Mouse (Mus musculus): Measurements from ENCODE around the gene Cntn4.

Cntn4 gene

DNA sequence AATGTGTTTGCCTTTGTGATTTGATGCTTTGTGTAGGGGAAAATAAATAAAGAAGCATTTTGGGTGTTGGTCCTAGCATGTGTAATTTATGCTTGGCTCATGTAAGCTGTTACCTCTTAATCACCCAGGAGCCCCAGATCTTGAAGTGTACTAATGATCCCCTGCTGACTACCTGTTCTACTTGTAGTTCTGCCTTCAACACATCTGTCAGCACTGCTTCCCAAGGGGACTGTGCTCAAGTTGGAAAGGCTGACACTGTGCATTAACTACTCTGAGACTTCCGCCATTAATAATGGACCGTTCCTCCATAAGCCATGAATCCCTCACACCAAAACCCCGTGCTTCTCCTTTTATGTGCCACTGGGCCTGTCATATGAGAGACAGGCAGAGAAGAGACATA lies 778.2 kb downstream of the Cntn4 start:
- no peak for DNase-seq (ENCODE audit: low read depth in 2 of 2, low spot score in 2 of 2)

DNA sequence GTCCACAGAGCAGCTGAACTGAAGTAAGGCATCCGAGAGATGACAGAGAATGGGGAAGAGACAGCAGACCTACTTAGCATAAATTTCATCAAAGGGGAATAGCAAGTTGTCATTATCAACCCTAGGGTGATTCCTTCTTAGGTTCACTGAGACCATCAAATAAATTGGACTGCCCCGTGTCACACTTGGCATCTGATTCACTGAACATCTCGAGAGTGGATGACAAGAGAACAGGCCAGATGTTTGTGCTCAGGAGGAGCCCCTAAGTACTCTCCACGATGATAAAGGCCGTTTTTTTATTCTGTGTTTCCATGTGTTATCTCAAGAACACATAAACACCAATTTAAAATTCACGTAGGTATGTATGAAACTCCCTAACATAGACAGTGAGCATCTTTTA lies 780.7 kb downstream of the Cntn4 start:
- no peak for DNase-seq (ENCODE audit: low read depth in 2 of 2, low spot score in 2 of 2)

DNA sequence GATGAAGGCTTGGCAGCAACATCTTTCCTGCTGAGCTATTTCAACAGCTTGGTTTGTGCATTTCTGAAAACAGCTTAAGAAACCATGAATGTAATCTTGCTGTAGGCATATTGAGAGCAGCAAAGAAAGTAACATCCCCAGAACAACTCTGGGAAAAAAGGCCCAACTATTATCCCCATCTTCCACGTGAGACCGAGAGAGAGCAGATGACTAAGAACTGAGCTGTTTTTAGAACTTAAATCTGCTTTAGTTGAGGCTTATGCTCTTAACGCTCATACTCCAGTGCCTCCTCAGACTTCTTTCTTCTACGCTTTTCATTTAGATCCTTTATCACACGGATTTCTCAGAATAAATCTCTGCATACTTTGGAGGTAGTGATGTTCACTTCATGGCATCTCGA lies 784.9 kb downstream of the Cntn4 start:
- DNase-seq (ENCODE audit: low read depth in 2 of 2, low spot score in 2 of 2): no peak

GRCm38 (mm10) chr6:106463857-106464256 lies 786.4 kb downstream of the Cntn4 start:
- DNase-seq (ENCODE audit: low read depth in 2 of 2, low spot score in 2 of 2): no peak

DNA sequence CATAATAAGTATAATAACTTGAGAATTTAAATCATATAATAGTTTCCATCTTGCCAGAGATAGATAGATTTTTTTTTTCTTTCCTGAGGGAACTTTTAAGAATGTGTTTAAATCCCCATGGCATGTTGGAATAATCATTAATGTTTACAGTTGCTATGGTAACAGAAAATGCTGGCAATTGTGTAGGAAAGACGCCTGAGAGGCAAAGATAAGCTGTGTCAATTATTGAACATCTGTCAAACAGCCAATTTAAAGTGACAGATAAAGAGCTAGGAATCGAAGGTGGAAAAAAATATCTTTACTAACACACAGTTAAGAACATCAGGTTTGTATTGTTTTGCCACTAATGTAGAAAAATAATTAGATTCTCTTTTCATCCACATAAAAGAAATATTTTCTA lies 788.3 kb downstream of the Cntn4 start:
- no peak for DNase-seq (ENCODE audit: low read depth in 2 of 2, low spot score in 2 of 2)

- DNase-seq (ENCODE audit: low read depth in 2 of 2, low spot score in 2 of 2): no peak
Observed at GRCm38 (mm10) chr6:106466267-106467029, 789.0 kb downstream of the Cntn4 start.

GRCm38 (mm10) chr6:106471840-106472608 lies 794.6 kb downstream of the Cntn4 start:
- DNase-seq (ENCODE audit: low read depth in 2 of 2, low spot score in 2 of 2): no peak

DNA sequence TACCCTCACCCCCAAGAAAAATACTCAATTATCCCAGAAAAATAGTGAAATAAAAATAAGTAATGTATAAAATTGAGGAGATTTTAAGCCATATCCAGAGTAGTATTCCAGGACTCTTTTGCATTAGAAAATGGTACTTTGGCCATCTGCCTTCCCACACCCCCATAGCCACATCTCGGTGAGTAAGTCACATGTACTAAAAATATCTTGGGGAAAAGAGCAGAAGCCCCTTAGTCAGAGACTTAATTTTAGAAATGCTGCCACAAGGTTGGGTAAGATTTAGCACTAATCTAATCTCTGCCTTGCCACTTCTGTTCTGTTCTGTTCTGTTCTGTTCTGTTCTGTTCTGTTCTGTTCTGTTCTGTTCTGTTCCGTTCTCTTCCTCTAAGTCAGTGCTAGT lies 796.4 kb downstream of the Cntn4 start:
- no peak for DNase-seq (ENCODE audit: low read depth in 2 of 2, low spot score in 2 of 2)

DNA sequence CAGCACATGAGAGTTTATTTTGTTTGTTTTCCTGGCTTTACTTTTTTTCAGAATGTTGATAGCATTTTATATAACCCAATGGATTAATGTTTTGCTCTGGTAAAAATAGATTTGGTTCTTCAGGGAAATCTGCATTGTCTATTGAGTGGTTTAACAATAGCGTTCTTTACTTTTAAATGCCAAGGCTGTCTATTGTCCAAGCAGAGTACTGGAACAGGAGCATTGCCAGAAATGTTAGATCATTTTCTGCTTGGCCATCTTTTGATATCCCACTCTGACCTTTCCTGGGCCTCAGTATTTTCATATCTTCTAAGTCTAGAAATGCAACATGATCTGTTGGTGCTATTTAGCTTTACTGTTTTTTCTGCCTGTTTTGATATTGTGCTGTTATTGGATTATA lies 804.1 kb downstream of the Cntn4 start:
- DNase-seq (ENCODE audit: low read depth in 2 of 2, low spot score in 2 of 2): no peak

- no peak for DNase-seq (ENCODE audit: low read depth in 2 of 2, low spot score in 2 of 2)
Observed at GRCm38 (mm10) chr6:106496303-106496702, 818.8 kb downstream of the Cntn4 start.

DNA sequence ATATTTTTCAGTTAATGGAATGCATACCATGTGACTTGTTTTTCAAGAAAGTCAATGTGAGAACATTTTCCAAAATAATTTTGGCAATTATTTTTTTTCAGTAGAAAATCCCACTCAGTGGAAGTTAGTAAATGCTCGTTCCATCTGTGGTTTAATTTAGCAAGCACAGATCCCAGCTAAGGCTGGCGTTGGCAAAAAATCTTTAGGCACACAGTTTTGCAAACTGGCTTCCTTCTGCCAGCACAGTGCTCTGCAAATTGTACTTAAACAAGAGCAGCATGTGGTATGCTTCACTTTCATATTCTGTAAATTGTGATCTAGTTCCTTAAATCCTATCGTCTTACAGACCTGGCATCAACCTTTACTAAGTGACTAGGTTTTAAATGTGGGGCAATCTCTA lies 821.7 kb downstream of the Cntn4 start:
- DNase-seq (ENCODE audit: low read depth in 2 of 2, low spot score in 2 of 2): no peak

DNA sequence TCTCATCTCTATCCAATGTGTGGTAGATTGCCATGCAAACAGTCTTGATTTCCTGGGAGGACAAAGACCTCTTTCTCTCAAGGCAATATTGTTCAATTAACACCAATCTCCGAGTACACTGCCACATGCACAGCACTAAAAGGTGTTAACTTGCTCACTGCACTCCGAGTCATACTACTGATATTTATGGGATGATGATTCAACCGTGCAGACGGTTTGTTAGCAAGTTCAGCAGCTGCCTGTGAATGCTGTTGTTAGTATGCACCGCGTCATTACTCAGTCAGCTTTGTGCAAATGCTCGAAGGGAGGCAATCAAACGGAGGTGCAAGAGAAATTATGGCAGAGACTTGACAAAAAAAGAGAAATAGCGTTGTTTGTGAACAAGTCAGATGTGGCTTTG lies 826.5 kb downstream of the Cntn4 start:
- DNase-seq (ENCODE audit: low read depth in 2 of 2, low spot score in 2 of 2): no peak

- DNase-seq (ENCODE audit: low read depth in 2 of 2, low spot score in 2 of 2): no peak
Observed at GRCm38 (mm10) chr6:106520367-106520766, 842.9 kb downstream of the Cntn4 start.

DNA sequence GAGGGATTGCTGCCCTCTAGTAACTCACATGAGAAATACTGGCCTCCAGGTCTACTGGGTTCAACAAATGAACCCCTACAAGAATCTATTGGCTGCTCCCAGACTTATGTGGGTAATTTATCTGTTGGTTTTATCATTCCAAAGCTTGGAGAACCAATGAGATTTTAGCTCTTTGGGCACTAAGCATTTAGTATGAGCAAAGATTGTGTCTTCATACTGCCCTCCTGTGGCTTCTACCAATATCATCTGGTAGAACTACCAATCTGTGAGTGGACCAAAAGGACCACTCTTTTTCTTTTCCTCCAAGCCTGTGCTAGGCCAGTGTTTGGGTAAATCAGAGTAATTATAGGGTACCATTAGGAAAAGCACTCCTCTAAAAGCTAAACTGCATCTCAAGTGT lies 866.0 kb downstream of the Cntn4 start:
- DNase-seq (ENCODE audit: low read depth in 2 of 2, low spot score in 2 of 2): no peak

DNA sequence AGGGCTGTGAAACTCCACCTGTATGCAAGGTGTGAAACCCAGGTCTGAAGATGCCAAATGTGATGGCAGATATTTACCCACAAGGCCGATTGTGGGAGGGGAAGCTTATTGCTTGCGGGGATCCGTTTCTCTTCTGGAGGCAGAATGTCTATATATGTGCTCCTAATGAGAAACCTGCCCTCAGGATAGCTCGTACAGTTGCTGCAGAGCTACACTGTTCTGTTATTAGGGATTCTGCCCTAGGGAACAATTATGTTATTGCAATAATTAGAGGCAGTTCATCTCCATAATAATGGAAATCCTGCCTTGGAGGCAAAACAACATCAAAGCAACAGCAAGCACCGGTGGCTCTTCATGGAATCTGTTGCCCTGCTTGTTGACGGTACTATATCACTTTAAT lies 884.2 kb downstream of the Cntn4 start:
- DNase-seq (ENCODE audit: low read depth in 2 of 2, low spot score in 2 of 2): no peak

DNA sequence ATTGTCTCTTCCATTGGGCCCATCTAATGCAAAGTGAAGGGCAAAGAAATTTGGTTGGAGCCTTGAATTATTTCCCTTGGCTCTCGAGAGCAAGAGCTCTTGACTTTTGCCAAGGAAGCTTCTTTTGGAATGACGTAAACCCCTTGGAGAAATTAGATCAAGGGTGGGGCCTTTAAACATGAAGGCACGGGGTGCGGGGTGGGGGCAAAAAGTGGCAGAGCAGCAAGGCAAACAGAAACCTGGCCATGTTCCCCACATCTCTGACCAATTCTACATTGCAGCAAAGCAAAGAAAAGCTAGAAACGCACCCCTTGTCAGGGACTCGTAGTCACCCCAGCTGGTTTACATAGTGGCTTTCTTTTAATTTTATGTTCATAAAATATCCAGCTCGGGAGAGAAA lies 887.9 kb downstream of the Cntn4 start:
- no peak for DNase-seq (ENCODE audit: low read depth in 2 of 2, low spot score in 2 of 2)

DNA sequence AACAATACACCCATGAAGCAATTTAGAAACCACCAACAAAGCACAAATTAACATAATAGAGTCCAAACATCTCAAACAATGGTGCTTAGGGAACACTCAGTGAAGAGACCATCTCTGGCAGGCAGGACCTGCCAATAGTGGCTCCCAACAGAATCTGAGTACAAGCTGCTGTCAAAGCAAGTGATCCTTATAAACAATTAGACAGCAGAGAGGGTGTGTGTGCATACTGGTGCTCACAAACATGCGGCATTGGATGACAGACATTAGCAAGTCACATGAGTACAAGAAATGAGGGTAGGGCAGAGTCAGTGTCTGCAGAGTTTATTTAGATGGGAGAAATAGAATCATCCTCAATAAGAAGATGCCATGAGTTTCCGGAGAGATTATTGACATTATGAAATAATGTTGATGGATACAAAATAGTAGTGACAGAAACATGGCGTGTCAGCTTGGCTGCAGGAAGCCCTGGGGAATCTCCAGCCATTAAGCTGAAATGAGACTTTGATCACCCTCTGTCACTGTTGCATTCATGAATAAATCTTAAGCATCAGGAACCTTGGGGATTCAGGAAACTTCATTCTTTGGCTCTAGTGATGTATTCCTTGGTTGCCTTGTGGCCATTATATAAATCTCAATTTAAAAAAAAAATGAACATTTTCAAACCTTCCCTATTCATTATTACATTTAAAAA lies 888.5 kb downstream of the Cntn4 start:
- no peak for DNase-seq (ENCODE audit: low read depth in 2 of 2, low spot score in 2 of 2)

DNA sequence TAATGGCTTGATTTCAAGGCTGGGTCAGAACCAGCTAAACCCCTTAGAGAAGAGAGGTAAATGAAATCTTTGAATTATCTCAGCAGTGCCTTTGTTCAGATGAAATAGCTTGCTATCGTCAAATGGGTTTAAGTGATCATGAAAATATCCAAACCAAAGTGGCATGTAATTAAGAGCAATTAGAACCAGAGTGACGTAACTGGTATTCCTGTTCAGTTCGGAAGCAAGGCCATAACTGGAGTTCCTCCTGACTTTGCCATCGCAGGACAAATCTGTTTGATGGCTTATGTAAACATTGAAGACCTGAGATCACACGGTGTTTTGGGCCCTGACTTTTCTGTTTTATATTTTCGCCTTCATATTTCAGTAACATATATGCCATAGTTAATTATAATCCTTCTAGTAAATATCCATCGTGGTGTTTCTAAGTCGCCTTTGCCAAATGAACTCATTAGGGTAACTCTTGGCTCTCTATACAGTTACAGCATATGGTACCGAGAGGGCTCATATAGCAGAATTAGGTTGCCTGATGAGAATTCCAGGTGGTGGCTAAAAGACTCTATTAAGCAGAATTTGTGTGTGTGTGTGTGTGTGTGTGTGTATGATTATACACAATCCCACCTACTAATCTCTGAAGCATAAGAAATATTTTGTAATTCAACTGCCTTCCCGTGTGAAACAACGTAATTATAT lies 889.6 kb downstream of the Cntn4 start:
- DNase-seq (ENCODE audit: low read depth in 2 of 2, low spot score in 2 of 2): no peak

- DNase-seq (ENCODE audit: low read depth in 2 of 2, low spot score in 2 of 2): no peak
Observed at GRCm38 (mm10) chr6:106580124-106580523, 902.7 kb downstream of the Cntn4 start.

DNA sequence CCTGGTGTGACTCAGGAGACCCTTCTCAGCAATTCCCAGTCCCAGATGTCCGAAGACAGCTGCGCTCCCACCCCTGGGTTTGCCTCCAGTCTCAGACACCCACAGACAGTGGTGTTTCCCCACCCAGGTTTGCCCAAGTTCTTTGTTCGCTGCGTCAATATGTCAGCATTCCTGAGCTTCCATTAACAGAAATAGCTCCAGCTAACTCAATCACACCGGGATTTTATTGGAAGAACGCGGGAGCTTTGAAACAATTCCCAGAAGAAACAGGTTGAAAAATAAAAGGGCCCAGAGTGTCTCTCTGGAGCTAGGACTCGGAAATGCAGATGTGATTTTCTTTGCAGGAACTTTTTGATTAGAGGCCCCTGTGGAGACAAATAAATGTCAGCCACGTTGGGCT lies 916.3 kb downstream of the Cntn4 start:
- no peak for DNase-seq (ENCODE audit: low read depth in 2 of 2, low spot score in 2 of 2)

DNA sequence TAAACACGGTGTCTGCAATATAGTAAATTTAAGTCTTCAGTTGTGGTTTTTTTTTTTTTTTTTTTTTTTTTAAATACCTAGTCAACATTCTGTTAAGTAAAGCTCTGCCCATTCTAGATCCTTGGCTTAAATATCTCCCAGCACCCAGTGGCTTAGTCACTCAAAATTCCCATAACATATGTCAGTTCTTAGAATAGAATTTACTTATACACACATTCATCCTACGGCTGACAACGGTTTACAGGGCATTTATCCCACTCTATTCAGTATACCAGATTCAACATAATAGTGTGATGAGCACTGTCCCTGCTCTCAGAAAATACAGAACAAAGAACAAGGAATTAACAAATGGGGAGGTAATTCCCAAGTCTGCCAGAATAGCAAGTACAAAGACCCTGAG lies 939.6 kb downstream of the Cntn4 start:
- no peak for DNase-seq (ENCODE audit: low read depth in 2 of 2, low spot score in 2 of 2)

Data from CD8-positive naive resting alpha-beta T cell, adult 2 months (primary cell).